Mouse (Mus musculus) ES-E14 (cell line): ENCODE measurements around the gene Colgalt2.

Source experiments
- CHD2 ChIP-seq: IDR thresholded peaks from 2 replicates; pipeline ENCODE4 v1.6.1; 2014; ENCODE audit warnings: mild to moderate bottlenecking, low read depth, low read length, inconsistent platforms
- HCFC1 ChIP-seq: IDR thresholded peaks from 2 replicates; pipeline ENCODE4 v1.6.1; 2012; ENCODE audit warnings: low read length, inconsistent platforms, borderline replicate concordance; ENCODE audit not compliant: insufficient read depth
- MAFK ChIP-seq: IDR thresholded peaks from 2 replicates; pipeline ENCODE4 v1.6.1; 2014; ENCODE audit warnings: mild to moderate bottlenecking, low read depth, low read length, inconsistent platforms; ENCODE audit not compliant: insufficient read depth
- ZC3H11A ChIP-seq: IDR thresholded peaks from 2 replicates; pipeline ENCODE4 v1.6.1; 2012; ENCODE audit warnings: low read depth, mild to moderate bottlenecking, inconsistent platforms, low read length, borderline replicate concordance
- ZNF384 ChIP-seq: IDR thresholded peaks from 2 replicates; pipeline ENCODE4 v1.6.1; 2012; ENCODE audit warnings: low read depth, low read length, inconsistent platforms

DNA sequence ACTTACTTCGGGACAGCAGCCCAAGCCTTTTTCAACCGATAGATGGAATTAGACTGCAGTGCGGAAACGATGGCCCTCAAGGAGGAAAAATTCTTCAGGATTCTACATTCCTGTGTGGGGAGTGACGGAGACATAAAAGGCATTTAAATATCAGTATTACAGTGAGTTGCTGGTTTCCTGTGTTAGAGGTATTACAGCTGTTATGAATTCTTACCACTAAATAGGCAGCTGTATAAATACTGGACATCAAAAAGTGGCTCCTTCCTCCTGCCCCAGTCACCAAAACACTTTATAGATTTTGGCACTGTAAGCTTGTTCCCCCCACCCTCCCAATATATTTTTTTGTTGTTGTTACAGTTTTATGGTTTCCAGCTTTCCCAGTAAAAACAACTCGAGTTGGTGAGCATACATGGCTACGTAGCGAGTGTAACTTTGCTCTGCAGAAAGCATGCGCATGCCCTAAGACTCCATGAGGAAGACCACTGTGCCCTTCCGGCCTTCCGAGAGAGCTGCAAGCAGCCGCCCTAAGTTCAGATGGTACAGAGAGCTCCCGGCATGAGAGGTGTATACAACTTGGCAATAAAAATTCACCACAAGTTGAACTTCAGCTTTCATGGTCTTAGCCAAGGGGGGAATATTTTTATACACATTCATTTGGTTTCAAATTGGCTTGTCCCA, 149.6 kb downstream of the Colgalt2 start:
- TF ChIP-seq CHD2 (no peak), ZC3H11A (no peak), HCFC1 (no peak), MAFK (no peak), ZNF384 (no peak)
